Mouse (Mus musculus): Measurements from ENCODE around the gene Rusc2. TPM values are rescaled to one million over a fixed set of nuclear protein-coding genes. Genes with fewer than 3 reads are reported as not detected.

Gene Rusc2
- polyA plus RNA-seq, 1 experiment from 2014 or later, result 74.8 TPM

DNA sequence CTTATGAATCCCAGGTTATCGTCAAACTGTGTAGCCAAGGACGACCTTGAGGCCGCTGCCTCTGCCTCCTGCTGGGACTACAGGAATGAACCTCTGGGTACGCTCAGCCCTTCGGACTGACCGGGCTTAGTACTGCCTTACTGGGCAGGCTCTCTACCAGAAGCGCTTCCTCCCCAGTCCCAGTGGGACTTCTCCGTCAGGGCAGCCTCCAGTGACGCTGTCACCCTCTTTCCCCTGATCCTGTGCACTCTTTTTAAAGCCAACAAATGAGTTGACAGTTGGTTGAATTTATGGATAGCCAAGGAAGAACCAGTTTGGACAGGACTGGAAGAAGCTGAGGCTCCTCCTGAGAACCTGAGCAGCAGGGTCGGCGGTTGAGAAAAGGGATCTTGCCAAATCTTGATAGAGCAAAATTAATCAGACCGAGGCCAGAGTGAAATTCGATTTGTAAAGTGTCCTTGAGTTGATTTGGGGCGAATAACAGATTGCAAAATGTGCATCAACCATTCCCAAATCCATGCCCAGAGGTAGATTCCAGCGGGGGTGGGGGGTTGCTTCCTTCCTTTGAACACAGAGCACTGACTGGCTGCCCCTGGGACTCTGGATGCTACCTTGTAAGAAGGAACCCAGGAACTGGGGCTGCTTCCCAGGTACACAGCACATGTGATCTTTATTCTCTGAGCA is 37.3 kb downstream of the Rusc2 start:
- Histone ChIP-seq H3K9me3 (ENCODE audit: control insufficient read depth, low read length) (no peaks in the 10 kb centered on the region), H3K4me2 (ENCODE audit: low read length) (no peak overlapping the region), H3K27me3 (replicated peaks; ENCODE audit: control insufficient read depth, insufficient read depth, low read length) (no peaks in the 10 kb centered on the region), H3K4me1 (replicated peaks; ENCODE audit: control insufficient read depth, insufficient read depth, low read length) (no peaks in the 10 kb centered on the region), H3K27ac (ENCODE audit: low read length) (no peak overlapping the region), H3K36me3 (ENCODE audit: control insufficient read depth, insufficient read depth) (peaks cover 33% of the 10 kb centered on the region), H3K4me3 (replicated peaks; ENCODE audit: low read length) (no peak overlapping the region), H3K9ac (replicated peaks; ENCODE audit: low read depth, low read length) (no peak overlapping the region)
- 62% methylated on average over 15 of the region's 15 CpGs for WGBS
- ATAC-seq, result no peak

DNA sequence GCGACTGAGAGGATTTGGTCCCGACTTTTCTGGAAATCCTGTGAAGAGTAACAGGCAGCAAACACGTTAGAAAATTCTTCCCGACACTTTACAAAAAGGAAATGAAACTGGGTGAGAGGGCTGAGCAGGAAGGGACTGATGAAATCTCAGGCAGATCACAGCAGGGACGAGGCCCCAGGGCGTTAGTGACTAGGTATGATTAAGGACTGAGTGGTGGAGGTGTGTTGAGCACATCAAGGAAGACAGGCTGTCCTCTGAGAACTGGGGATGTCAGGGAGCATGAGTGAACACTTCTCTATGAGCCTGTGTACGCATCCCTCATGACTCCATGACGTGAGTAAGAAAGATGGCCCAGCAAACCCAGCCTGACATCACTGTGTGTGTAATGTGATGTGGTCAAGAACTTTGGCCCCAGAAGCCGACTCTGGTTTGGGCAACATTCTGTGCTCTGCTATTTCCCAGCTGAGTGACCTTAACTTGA is 38.1 kb downstream of the Rusc2 start:
- 77% methylated on average over 9 of the region's 9 CpGs for WGBS

DNA sequence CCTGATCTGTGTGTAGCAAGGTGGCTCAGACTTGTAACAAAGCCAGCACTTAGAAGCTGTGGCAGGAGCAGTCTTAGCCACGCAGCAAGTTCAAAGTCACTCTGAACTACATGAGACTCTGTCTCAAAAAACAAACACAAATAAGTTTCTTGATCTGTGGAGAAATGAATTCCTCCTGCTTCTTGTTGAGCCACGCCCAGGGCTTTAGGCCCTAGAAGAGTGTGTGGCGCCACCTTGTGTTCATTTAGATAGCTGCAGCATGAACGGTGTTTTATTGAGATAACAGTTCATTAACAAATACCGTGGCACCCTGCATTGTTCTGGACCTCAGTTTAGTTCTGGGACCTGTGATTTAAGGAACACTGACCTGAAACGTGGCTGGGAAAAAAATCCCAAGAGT is 38.5 kb downstream of the Rusc2 start:
- Histone ChIP-seq H3K9me3 (ENCODE audit: control insufficient read depth, low read length) (no peaks in the 10 kb centered on the region), H3K4me2 (ENCODE audit: low read length) (no peak overlapping the region), H3K9ac (replicated peaks; ENCODE audit: low read depth, low read length) (no peak overlapping the region), H3K4me3 (replicated peaks; ENCODE audit: low read length) (no peak overlapping the region), H3K36me3 (ENCODE audit: control insufficient read depth, insufficient read depth) (peaks cover 43% of the 10 kb centered on the region), H3K27ac (ENCODE audit: low read length) (no peak overlapping the region), H3K4me1 (replicated peaks; ENCODE audit: control insufficient read depth, insufficient read depth, low read length) (no peaks in the 10 kb centered on the region), H3K27me3 (replicated peaks; ENCODE audit: control insufficient read depth, insufficient read depth, low read length) (peaks cover 2% of the 10 kb centered on the region; the same call in 1 of the 2 replicates)
- peak; percentile 47 for ATAC-seq
- WGBS, result 4% methylated on average over 6 of the region's 6 CpGs

More for the DNA sequence above, 38.1 kb downstream of the Rusc2 start:
- ATAC-seq, result no peak
- Histone ChIP-seq H3K27me3 (replicated peaks; ENCODE audit: control insufficient read depth, insufficient read depth, low read length) (peaks cover 2% of the 10 kb centered on the region; the same call in 1 of the 2 replicates), H3K27ac (ENCODE audit: low read length) (no peak overlapping the region), H3K9ac (replicated peaks; ENCODE audit: low read depth, low read length) (no peak overlapping the region), H3K4me3 (replicated peaks; ENCODE audit: low read length) (no peak overlapping the region), H3K9me3 (ENCODE audit: control insufficient read depth, low read length) (no peaks in the 10 kb centered on the region), H3K36me3 (ENCODE audit: control insufficient read depth, insufficient read depth) (peaks cover 40% of the 10 kb centered on the region), H3K4me2 (ENCODE audit: low read length) (no peak overlapping the region), H3K4me1 (replicated peaks; ENCODE audit: control insufficient read depth, insufficient read depth, low read length) (no peaks in the 10 kb centered on the region)

DNA sequence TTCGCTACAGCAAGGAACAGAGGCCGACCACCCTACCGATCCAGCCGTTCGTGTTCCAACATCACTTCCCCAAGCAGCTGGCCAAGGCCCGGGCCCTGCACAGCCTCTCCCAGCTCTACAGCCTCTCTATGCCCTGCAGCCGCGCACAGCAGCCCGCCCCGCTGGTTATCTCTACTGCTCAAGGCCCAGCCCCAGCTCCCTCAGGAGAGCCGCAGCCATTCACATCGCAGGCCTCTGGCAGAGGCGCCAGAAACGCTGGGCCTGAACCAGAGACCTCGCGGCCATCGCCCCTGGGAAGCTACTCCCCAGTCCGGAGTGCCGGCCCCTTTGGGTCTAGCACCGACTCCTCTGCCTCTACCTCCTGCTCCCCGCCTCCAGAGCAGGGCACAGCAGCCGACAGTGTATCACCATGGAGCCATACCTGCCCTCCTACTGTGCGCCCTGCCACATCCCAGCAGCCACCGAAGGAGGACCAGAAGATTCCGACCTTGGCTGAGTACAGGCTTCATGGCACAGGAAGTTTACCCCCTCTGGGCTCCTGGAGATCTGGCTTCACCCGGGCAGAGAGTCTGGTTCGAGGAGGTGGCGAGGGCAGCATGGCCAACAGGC is 40.0 kb downstream of the Rusc2 start:
- Histone ChIP-seq H3K4me2 (ENCODE audit: low read length) (no peak overlapping the region), H3K9me3 (ENCODE audit: control insufficient read depth, low read length) (no peaks in the 10 kb centered on the region), H3K36me3 (ENCODE audit: control insufficient read depth, insufficient read depth) (peaks cover 40% of the 10 kb centered on the region), H3K27me3 (replicated peaks; ENCODE audit: control insufficient read depth, insufficient read depth, low read length) (peaks cover 6% of the 10 kb centered on the region; the same call in 1 of the 2 replicates), H3K4me1 (replicated peaks; ENCODE audit: control insufficient read depth, insufficient read depth, low read length) (no peaks in the 10 kb centered on the region), H3K4me3 (replicated peaks; ENCODE audit: low read length) (no peak overlapping the region), H3K9ac (replicated peaks; ENCODE audit: low read depth, low read length) (no peak overlapping the region), H3K27ac (ENCODE audit: low read length) (no peak overlapping the region)
- no peak for ATAC-seq
- 77% methylated on average over 28 of the region's 28 CpGs for WGBS

DNA sequence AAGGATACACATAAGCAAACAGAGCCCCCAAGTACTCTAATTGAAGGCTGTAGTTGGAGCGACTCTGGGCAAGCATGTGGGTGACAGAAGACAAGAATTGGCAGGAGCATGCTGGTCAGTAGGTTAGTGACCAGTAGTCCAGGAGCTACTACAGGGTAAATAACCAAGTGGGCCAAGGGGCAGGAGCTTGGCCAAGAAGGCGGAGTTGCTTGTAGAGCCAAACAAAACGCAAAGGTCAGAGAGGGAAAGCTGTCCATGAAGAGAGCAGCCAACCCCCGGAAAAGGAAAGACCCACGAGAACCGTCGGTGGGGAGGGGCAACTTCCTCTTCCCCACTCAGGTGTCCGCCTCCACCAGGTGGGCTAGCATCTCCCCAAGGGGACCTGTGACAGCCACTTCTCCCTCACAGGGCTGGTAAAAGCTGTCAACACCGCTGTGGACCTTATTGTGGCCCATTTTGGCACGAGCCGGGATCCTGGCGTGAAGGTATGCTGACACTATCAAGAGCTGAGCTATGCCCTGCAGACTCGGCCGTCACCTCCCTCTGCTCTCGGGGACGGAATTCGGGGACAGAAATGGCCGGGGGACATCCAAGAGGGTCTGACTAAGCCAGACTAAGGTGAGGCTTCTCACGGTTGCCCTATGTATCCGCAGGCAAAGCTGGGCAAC is 41.6 kb downstream of the Rusc2 start:
- Histone ChIP-seq H3K36me3 (ENCODE audit: control insufficient read depth, insufficient read depth) (peaks cover 42% of the 10 kb centered on the region), H3K27me3 (replicated peaks; ENCODE audit: control insufficient read depth, insufficient read depth, low read length) (peaks cover 11% of the 10 kb centered on the region; the same call in 1 of the 2 replicates), H3K4me2 (ENCODE audit: low read length) (no peak overlapping the region), H3K4me3 (replicated peaks; ENCODE audit: low read length) (no peak overlapping the region), H3K4me1 (replicated peaks; ENCODE audit: control insufficient read depth, insufficient read depth, low read length) (0 out of 2 replicates have a peak, but pooled peaks cover 2% of the 10 kb centered on the region), H3K9me3 (ENCODE audit: control insufficient read depth, low read length) (no peaks in the 10 kb centered on the region), H3K9ac (replicated peaks; ENCODE audit: low read depth, low read length) (no peak overlapping the region), H3K27ac (ENCODE audit: low read length) (no peak overlapping the region)
- no peak for ATAC-seq
- 91% methylated on average over 20 of the region's 20 CpGs for WGBS

DNA sequence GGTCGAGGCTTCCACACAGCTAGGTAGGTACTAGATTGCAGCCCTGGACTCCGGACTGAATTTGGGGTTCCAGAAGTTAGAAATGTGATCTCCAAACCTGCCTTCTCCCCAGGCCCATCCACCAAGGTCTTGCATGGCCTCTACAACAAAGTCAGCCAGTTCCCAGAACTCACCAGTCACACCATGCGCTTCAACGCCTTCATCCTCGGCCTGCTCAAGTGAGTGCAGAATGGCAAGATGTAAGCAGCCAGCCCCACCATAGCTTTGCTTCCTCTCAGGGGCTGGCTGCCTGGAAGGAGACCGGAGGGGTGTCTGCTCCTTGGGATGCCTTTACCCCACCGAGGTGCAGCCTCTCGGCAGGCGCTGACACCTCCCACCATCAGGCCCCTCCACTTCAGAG is 42.3 kb downstream of the Rusc2 start:
- Histone ChIP-seq H3K9ac (replicated peaks; ENCODE audit: low read depth, low read length) (no peak overlapping the region), H3K27ac (ENCODE audit: low read length) (no peak overlapping the region), H3K36me3 (ENCODE audit: control insufficient read depth, insufficient read depth) (peaks cover 42% of the 10 kb centered on the region), H3K4me1 (replicated peaks; ENCODE audit: control insufficient read depth, insufficient read depth, low read length) (peaks cover 7% of the 10 kb centered on the region; the same call in 1 of the 2 replicates), H3K27me3 (replicated peaks; ENCODE audit: control insufficient read depth, insufficient read depth, low read length) (peaks cover 11% of the 10 kb centered on the region; the same call in 1 of the 2 replicates), H3K4me3 (replicated peaks; ENCODE audit: low read length) (no peak overlapping the region), H3K4me2 (ENCODE audit: low read length) (no peak overlapping the region), H3K9me3 (ENCODE audit: control insufficient read depth, low read length) (no peaks in the 10 kb centered on the region)
- no peak for ATAC-seq
- 87% methylated on average over 9 of the region's 9 CpGs for WGBS

DNA sequence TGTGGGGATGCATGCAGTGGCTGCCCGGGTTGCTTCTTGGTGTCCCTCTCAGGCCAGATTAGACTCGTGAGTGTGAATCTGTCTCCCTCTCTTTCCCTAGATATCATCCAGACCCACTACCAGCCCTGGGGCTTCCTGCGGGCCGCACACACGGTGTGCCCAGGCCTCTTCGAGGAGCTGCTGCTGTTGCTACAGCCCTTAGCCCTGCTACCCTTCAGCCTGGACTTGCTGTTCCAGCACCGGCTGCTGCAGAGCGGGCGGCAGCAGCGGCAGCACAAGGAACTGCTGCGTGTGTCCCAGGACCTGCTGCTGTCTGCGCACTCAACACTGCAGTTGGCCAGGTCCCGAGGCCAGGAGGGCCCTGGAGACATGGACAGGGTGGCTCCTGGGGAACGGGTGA is 43.4 kb downstream of the Rusc2 start:
- ATAC-seq, result no peak
- 30% methylated on average over 14 of the region's 14 CpGs for WGBS
- Histone ChIP-seq H3K4me2 (ENCODE audit: low read length) (no peak overlapping the region), H3K4me3 (replicated peaks; ENCODE audit: low read length) (no peak overlapping the region), H3K9me3 (ENCODE audit: control insufficient read depth, low read length) (no peaks in the 10 kb centered on the region), H3K4me1 (replicated peaks; ENCODE audit: control insufficient read depth, insufficient read depth, low read length) (peaks cover 7% of the 10 kb centered on the region; the same call in 1 of the 2 replicates), H3K9ac (replicated peaks; ENCODE audit: low read depth, low read length) (no peak overlapping the region), H3K27ac (ENCODE audit: low read length) (no peak overlapping the region), H3K27me3 (replicated peaks; ENCODE audit: control insufficient read depth, insufficient read depth, low read length) (peaks cover 11% of the 10 kb centered on the region; the same call in 1 of the 2 replicates), H3K36me3 (ENCODE audit: control insufficient read depth, insufficient read depth) (peaks cover 42% of the 10 kb centered on the region)

DNA sequence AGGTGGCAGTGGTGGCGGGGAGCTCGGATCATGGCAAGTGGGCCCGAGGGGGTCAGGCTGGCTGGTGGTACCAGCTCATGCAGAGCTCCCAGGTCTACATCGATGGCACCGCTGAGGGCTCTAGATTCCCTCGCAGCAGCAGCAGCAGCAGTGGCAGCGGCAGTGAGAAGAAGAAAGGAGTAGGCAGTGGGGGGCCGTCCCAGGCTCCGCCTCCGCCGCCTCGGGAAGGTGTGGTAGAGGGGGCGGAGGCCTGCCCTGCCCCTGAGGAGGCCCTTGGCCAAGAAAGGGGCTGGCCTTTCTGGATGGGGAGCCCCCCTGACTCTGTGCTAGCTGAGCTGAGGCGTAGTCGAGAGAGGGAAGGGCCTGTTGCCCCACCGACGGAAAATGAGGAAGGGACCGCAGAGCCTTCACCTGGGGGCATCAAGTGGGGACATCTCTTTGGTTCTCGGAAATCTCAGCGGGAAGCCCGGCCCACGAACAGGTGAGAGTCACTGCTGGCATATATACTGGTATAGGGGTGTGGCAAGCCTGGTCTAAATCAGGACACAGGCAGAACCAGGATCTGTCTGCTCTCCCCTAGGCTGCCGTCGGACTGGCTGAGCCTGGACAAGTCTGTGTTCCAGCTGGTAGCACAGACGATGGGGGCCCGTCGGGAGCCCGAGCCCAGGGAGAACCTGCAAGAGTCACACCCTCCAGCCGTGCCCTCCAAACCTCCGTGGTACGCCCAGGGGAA is 44.0 kb downstream of the Rusc2 start:
- 0 out of 2 replicates have a peak, but pooled peaks have one; percentile 2 for ATAC-seq
- Histone ChIP-seq H3K36me3 (ENCODE audit: control insufficient read depth, insufficient read depth) (peaks cover 42% of the 10 kb centered on the region), H3K4me3 (replicated peaks; ENCODE audit: low read length) (no peak overlapping the region), H3K27ac (ENCODE audit: low read length) (no peak overlapping the region), H3K4me2 (ENCODE audit: low read length) (no peak overlapping the region), H3K9ac (replicated peaks; ENCODE audit: low read depth, low read length) (no peak overlapping the region), H3K9me3 (ENCODE audit: control insufficient read depth, low read length) (no peaks in the 10 kb centered on the region), H3K27me3 (replicated peaks; ENCODE audit: control insufficient read depth, insufficient read depth, low read length) (peaks cover 11% of the 10 kb centered on the region; the same call in 1 of the 2 replicates), H3K4me1 (replicated peaks; ENCODE audit: control insufficient read depth, insufficient read depth, low read length) (peaks cover 7% of the 10 kb centered on the region; the same call in 1 of the 2 replicates)
- WGBS, result 23% methylated on average over 31 of the region's 31 CpGs

Measured in forebrain, embryonic 16.5 days (tissue).